Mouse (Mus musculus): ENCODE data around the gene Snd1. TPM values are rescaled to one million over a fixed set of nuclear protein-coding genes. Genes with fewer than 3 reads are reported as not detected.

Snd1 gene
- 65.3 and 80.5 TPM in 2 replicates for polyA plus RNA-seq (2012; rRNA removed)

GRCm38 (mm10) chr6:28474839-28475238, at the start of gene Snd1:
TSS of gene Snd1 (plus strand) at chr6:28475139.

GRCm38 (mm10) chr6:28427096-28427839, 47.7 kb upstream of the Snd1 start, which contains the start of gene Fscn3:
TSS of gene Fscn3 (plus strand) at chr6:28427789.

GRCm38 (mm10) chr6:28428290-28428689, 46.6 kb upstream of the Snd1 start, which contains the start of gene Gcc1:
TSS of gene Gcc1 (minus strand) at chr6:28428390.

GRCm38 (mm10) chr6:28449253-28449652, 25.7 kb upstream of the Snd1 start, which contains the start of gene Pax4:
TSS of gene Pax4 (minus strand) at chr6:28449353.

GRCm38 (mm10) chr6:28831011-28831853, 356.3 kb downstream of the Snd1 start, which contains the start of gene Lrrc4:
TSS of gene Lrrc4 (minus strand) at chr6:28831747.

Other genes starting within 250 kb of the Snd1 start
- 7.3 and 7.7 TPM in 2 replicates for gene Zfp800, start 77.1 kb upstream of the Snd1 start, polyA plus RNA-seq (2012; rRNA removed)
- gene Arf5, start 51.6 kb upstream of the Snd1 start, polyA plus RNA-seq (2012; rRNA removed): 342 and 357 TPM in 2 replicates
- 0.05 and 0.11 TPM in 2 replicates for gene Fscn3, start 47.4 kb upstream of the Snd1 start, polyA plus RNA-seq (2012; rRNA removed)
- gene Gcc1, start 46.7 kb upstream of the Snd1 start, polyA plus RNA-seq (2012; rRNA removed): 8.4 and 9.3 TPM in 2 replicates
- gene Pax4, start 25.8 kb upstream of the Snd1 start, polyA plus RNA-seq (2012; rRNA removed): 0.07 and 0.19 TPM in 2 replicates